Mouse (Mus musculus) heart, adult 2 months (tissue): ENCODE measurements around the gene Psmg4. TPM values are rescaled to one million over a fixed set of nuclear protein-coding genes. Genes with fewer than 3 reads are reported as not detected.

Experiments used
- DNase-seq, 2 experiments: peaks; one replicate each; pipeline ENCODE4 v3.0.0; 2021
- H3K27ac ChIP-seq: fragments of 200-600 bp; 2 replicates; pipeline ENCODE4 v1.8.1; 2022
- H3K27me3 ChIP-seq: fragments of 200-500 bp; 2 replicates; pipeline ENCODE4 v1.6.1; 2012; ENCODE audit warnings: mild to moderate bottlenecking, low read length, inconsistent platforms, mixed read lengths; ENCODE audit not compliant: control insufficient read depth, insufficient read depth
- H3K36me3 ChIP-seq: fragments of 200-500 bp; 2 replicates; pipeline ENCODE4 v1.6.1; 2012; ENCODE audit warnings: low read length, inconsistent platforms; ENCODE audit not compliant: control insufficient read depth, insufficient read depth
- H3K4me1 ChIP-seq: fragments of 200-500 bp; 2 replicates; pipeline ENCODE4 v1.6.1; 2011; ENCODE audit warnings: low read length; ENCODE audit not compliant: control insufficient read depth, insufficient read depth
- H3K4me3 ChIP-seq: fragments of 200-600 bp; 2 replicates; pipeline ENCODE4 v1.8.1; 2022
- H3K79me2 ChIP-seq: fragments of 200-500 bp; replicated peaks from 2 replicates; pipeline ENCODE4 v1.6.1; 2012; ENCODE audit warnings: mild to moderate bottlenecking, inconsistent platforms, low read length, moderate library complexity, mixed read lengths; ENCODE audit not compliant: control insufficient read depth, insufficient read depth
- H3K9ac ChIP-seq: fragments of 200-500 bp; 2 replicates; pipeline ENCODE4 v1.6.1; 2012; ENCODE audit warnings: low read depth, mild to moderate bottlenecking, control low read depth, inconsistent platforms, low read length, mixed read lengths
- CTCF ChIP-seq: fragments of 200-600 bp; IDR thresholded peaks from 2 replicates; pipeline ENCODE4 v1.8.1; 2022; ENCODE audit warnings: antibody characterized with exemption, mild to moderate bottlenecking, moderate library complexity
- EP300 ChIP-seq: fragments of 200-500 bp; IDR thresholded peaks from 2 replicates; pipeline ENCODE4 v1.6.1; 2011; ENCODE audit warnings: low read depth, low read length, control low read depth; ENCODE audit not compliant: insufficient read depth
- POLR2A ChIP-seq: fragments of 200-500 bp; IDR thresholded peaks from 2 replicates; pipeline ENCODE4 v1.6.1; 2011; ENCODE audit warnings: mild to moderate bottlenecking, low read depth, low read length, control low read depth; ENCODE audit not compliant: insufficient read depth
- WGBS: fragments of 180-500 bp; shearing (Covaris S2); methylation state at CpG from one replicate; pipeline ENCODE4 v1.1.7; 2018; 5-methylcytosine and 5-hydroxymethylcytosine counted together
- intact Hi-C: fragments of 180-260 bp; cut with DNase I; formaldehyde crosslinking; loops from one replicate; pipeline ENCODE4 v1.15.1; 2025
- polyA plus RNA-seq: library from polyadenylated mRNA; depleted of rRNA; stranded (reverse); fragments of >200 nt; gene quantifications from 2 replicates; pipeline ENCODE4 v1.2.3, GENCODE M21; 2012; rRNA removed
- total RNA-seq, 2 experiments: library from RNA; stranded (reverse); gene quantifications; 2 replicates each; pipeline ENCODE4 v1.2.3; 2021

Psmg4 gene
- total and polyA plus RNA-seq, 3 experiments: 23.1 to 51.2 (median 29.0) TPM

DNA sequence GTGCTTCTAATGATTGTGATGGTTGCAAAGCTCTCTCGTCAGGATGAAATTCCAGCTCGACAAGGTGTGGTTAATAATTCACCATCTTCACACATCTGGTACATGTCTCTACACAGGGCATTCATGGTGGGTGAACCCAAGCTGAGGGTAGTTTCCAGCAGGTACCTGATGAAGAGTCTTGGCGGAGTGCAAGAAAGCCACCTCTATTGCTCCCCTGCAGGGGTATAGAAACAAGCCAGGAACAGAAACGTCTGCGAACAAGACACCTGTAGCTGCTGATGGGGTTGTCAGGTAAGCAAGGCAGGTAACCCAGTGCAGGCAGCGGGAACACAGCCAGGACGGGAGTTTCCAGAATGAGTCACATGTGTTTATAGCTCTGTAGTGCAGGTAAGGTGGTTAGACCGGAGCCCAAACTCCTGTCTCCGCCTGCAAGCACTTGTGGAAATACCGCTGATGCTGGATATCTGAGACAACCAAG, 50.0 kb downstream of the Psmg4 start:
- Histone ChIP-seq H3K79me2 (no peaks in the 10 kb centered on the region), H3K9ac (no peak overlapping the region), H3K36me3 (no peaks in the 10 kb centered on the region), H3K27me3 (no peaks in the 10 kb centered on the region), H3K4me1 (peaks cover 1% of the 10 kb centered on the region), H3K4me3 (no peak overlapping the region), H3K27ac (no peak overlapping the region)
- DNase-seq: no peak
- 77% methylated on average over 10 of the region's 10 CpGs for WGBS
- intact Hi-C loops: no loop called here
- no peak for TF ChIP-seq CTCF
- TF ChIP-seq EP300: no peak
- no peak for TF ChIP-seq POLR2A

GRCm38 (mm10) chr13:34214855-34215254, 52.1 kb downstream of the Psmg4 start:
- H3K36me3 ChIP-seq: no peaks in the 10 kb centered on the region
- no peak for TF ChIP-seq CTCF
- TF ChIP-seq POLR2A: no peak
- no peak for TF ChIP-seq EP300
- DNase-seq: no peak
- intact Hi-C loops: no loop called here
- H3K27ac ChIP-seq: no peak overlapping the region
- WGBS: 83% methylated on average over 3 of the region's 3 CpGs
- peaks cover 1% of the 10 kb centered on the region; the same call in 1 of the 2 replicates for H3K4me1 ChIP-seq
- H3K9ac ChIP-seq: no peak overlapping the region
- no peaks in the 10 kb centered on the region for H3K27me3 ChIP-seq
- no peak overlapping the region for H3K4me3 ChIP-seq
- H3K79me2 ChIP-seq: no peaks in the 10 kb centered on the region

DNA sequence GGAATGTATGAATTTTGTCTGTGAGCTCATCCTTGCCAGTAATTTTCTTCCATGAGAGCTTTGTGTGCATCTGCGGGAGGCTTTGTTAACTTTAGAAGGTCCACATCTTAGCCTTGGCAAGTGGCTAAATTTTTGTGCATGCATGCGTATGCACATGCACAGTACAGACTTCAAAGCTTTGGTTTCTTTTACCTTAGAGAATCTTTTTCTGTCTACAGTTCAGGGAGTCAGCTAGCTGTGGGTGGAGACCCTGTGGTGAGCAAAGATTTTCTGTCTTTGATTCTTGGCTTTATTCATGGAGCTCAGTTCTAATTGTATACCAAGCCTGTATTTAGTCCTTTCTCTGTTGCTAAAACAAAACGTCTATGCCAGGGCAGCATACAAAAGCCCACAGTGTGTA, 56.0 kb downstream of the Psmg4 start:
- H3K36me3 ChIP-seq: no peaks in the 10 kb centered on the region
- intact Hi-C loops: no loop called here
- no peaks in the 10 kb centered on the region for H3K27me3 ChIP-seq
- H3K4me1 ChIP-seq: peaks cover 2% of the 10 kb centered on the region; the same call in 1 of the 2 replicates
- DNase-seq: no peak
- no peak overlapping the region for H3K9ac ChIP-seq
- TF ChIP-seq CTCF (no peak), POLR2A (no peak), EP300 (no peak)
- 89% methylated on average over 3 of the region's 3 CpGs for WGBS
- H3K79me2 ChIP-seq: no peaks in the 10 kb centered on the region
- no peak overlapping the region for H3K4me3 ChIP-seq
- H3K27ac ChIP-seq: no peak overlapping the region

DNA sequence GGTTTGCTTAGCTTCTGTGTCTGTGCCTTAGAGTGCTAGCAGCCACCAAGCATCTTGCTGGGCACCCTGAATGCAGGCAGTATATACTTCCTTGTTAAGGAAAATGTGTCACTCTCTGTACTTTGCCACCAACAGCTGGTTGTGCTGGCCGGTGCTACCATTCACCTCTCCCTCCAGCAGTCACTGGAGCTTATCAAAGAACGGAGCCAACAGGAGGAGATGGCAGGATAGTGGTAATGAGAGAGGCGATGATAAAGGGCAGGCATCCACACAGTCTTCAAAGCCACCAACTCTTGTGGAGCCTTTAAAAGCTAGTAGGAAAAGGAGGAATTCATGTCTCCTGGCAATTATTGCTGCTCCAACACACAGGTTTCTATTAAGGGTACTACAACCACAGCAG, 57.0 kb downstream of the Psmg4 start:
- Histone ChIP-seq H3K27me3 (no peaks in the 10 kb centered on the region), H3K4me3 (no peak overlapping the region), H3K79me2 (no peaks in the 10 kb centered on the region), H3K9ac (no peak overlapping the region), H3K36me3 (no peaks in the 10 kb centered on the region), H3K27ac (no peak overlapping the region), H3K4me1 (peaks cover 2% of the 10 kb centered on the region; the same call in 1 of the 2 replicates)
- intact Hi-C loops: no loop called here
- WGBS: 60% methylated on average over 3 of the region's 3 CpGs
- no peak for DNase-seq
- TF ChIP-seq EP300 (no peak), POLR2A (no peak), CTCF (no peak)

GRCm38 (mm10) chr13:34222985-34223384, 60.2 kb downstream of the Psmg4 start:
- H3K4me1 ChIP-seq: peaks cover 2% of the 10 kb centered on the region; the same call in 1 of the 2 replicates
- no peak overlapping the region for H3K9ac ChIP-seq
- DNase-seq: peak; percentile 48 to 59
- no peaks in the 10 kb centered on the region for H3K79me2 ChIP-seq
- H3K27ac ChIP-seq: no peak overlapping the region
- TF ChIP-seq EP300 (no peak), CTCF (no peak), POLR2A (no peak)
- WGBS: 27% methylated on average over 7 of the region's 7 CpGs
- H3K36me3 ChIP-seq: no peaks in the 10 kb centered on the region
- intact Hi-C loops: no loop called here
- H3K27me3 ChIP-seq: no peaks in the 10 kb centered on the region
- H3K4me3 ChIP-seq: no peak overlapping the region

DNA sequence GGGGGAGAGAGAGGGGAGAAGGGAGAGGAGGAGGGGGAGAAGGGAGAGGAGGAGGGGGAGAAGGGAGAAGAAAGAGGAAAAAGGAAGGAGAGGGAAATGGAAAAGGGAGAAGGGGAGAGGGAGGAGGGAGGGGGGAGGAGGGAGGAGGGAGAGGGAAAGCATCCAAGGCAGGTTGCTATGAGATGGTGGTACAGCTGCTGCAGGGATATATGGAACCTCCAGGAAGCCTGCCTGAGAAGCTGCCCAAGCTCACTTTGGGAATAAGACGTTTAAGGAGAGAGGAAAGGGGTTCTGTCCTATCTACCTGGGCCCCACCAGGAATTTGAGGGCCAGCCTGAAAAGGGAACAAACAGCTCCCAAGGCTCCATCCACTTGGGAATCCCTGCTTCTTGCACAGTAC, 64.2 kb downstream of the Psmg4 start:
- H3K79me2 ChIP-seq: no peaks in the 10 kb centered on the region
- intact Hi-C loops: no loop called here
- TF ChIP-seq CTCF (no peak), EP300 (no peak), POLR2A (no peak)
- H3K9ac ChIP-seq: no peak overlapping the region
- no peak overlapping the region for H3K4me3 ChIP-seq
- H3K36me3 ChIP-seq: no peaks in the 10 kb centered on the region
- no peak for DNase-seq
- peaks cover 2% of the 10 kb centered on the region; the same call in 1 of the 2 replicates for H3K4me1 ChIP-seq
- no peak overlapping the region for H3K27ac ChIP-seq
- no peaks in the 10 kb centered on the region for H3K27me3 ChIP-seq
- 46% methylated on average over 1 of the region's 1 CpGs for WGBS

Other genes starting within 250 kb of the Psmg4 start
- 10 to 100 TPM; 38.0 to 45.4 TPM for gene Nqo2, start 198.3 kb upstream of the Psmg4 start, total RNA-seq
- 14.4 and 39.8 TPM in 2 replicates for gene Nqo2, start 198.3 kb upstream of the Psmg4 start, polyA plus RNA-seq
- gene Ripk1, start 160.6 kb upstream of the Psmg4 start, total RNA-seq: 1 to 10 TPM; 7.0 to 7.4 TPM
- gene Ripk1, start 160.6 kb upstream of the Psmg4 start, polyA plus RNA-seq: 2.0 and 3.5 TPM in 2 replicates
- gene Serpinb6a, start 160.2 kb upstream of the Psmg4 start, total RNA-seq: 100 to 1,000 TPM; 104 to 111 TPM
- 51.2 and 79.7 TPM in 2 replicates for gene Serpinb6a, start 160.2 kb upstream of the Psmg4 start, polyA plus RNA-seq
- 10 to 100 TPM; 32.5 to 35.3 TPM for gene Bphl, start 125.4 kb upstream of the Psmg4 start, total RNA-seq
- gene Bphl, start 125.4 kb upstream of the Psmg4 start, polyA plus RNA-seq: 29.8 and 43.3 TPM in 2 replicates
- 10 to 100 TPM; 42.9 to 64.1 TPM for gene Tubb2a, start 85.0 kb upstream of the Psmg4 start, total RNA-seq
- gene Tubb2a, start 85.0 kb upstream of the Psmg4 start, polyA plus RNA-seq: 95.2 and 122 TPM in 2 replicates
- 1 to 10 TPM; 2.6 to 5.3 TPM for gene Tubb2b, start 32.5 kb upstream of the Psmg4 start, total RNA-seq
- 6.2 and 7.8 TPM in 2 replicates for gene Tubb2b, start 32.5 kb upstream of the Psmg4 start, polyA plus RNA-seq
- 10 to 100 TPM; 11.1 to 14.2 TPM for gene Slc22a23, start 182.2 kb downstream of the Psmg4 start, total RNA-seq
- gene Slc22a23, start 182.2 kb downstream of the Psmg4 start, polyA plus RNA-seq: 12.1 and 12.2 TPM in 2 replicates